Mouse (Mus musculus): ENCODE measurements around the gene Zswim4.

DNA sequence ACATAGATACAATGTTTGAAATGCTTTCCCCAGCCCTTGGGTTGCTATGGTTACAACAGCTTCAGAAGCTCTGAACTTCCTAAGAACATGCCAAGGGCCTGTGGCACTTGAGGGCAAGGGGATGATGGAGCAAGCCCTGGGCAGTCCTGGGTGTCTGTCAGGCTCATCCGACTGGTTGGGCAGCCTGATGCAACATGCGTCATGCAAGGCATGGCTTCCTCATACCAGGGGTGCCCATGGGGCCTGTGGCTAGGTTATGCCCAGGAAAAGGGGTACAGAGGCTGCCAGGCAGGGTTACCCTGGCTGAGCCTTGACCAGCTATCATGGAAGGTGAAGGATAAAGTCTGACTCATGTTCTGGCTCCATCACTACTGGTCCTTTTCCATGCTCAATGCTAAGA lies 3.8 kb downstream of the Zswim4 start:
- no peak for TF ChIP-seq CTCF (conservative IDR thresholded peaks at IDR 0.05; ENCODE audit: low read length)
- TF ChIP-seq POU5F1 (IDR thresholded peaks at IDR 0.05; ENCODE audit: borderline replicate concordance, low read length): no peak
- TF ChIP-seq NANOG (IDR thresholded peaks at IDR 0.05; ENCODE audit: borderline replicate concordance, low read length): no peak
